Mouse (Mus musculus) heart, embryonic 10.5 days (tissue): ENCODE data around the gene Ftcd. TPM values are rescaled to one million over a fixed set of nuclear protein-coding genes. Genes with fewer than 3 reads are reported as not detected.

Experiments used
- DNase-seq: peaks from one replicate; pipeline ENCODE4 v3.0.0-alpha.2; 2017; ENCODE audit warnings: low spot score
- H3K27ac ChIP-seq: fragments of 300-500 bp; sonication (generic); 2 replicates; pipeline ENCODE4 v1.5.1; 2016; ENCODE audit warnings: mild to moderate bottlenecking
- H3K27me3 ChIP-seq: fragments of 300-500 bp; sonication (generic); 2 replicates; pipeline ENCODE4 v1.6.1; 2016; ENCODE audit warnings: mild to moderate bottlenecking; ENCODE audit not compliant: poor library complexity, insufficient read depth, severe bottlenecking
- H3K36me3 ChIP-seq: fragments of 300-500 bp; sonication (generic); 2 replicates; pipeline ENCODE4 v1.6.1; 2016; ENCODE audit warnings: mild to moderate bottlenecking, moderate library complexity
- H3K4me1 ChIP-seq: fragments of 300-500 bp; sonication (generic); 2 replicates; pipeline ENCODE4 v1.6.1; 2016; ENCODE audit warnings: mild to moderate bottlenecking
- H3K4me3 ChIP-seq: fragments of 300-500 bp; sonication (generic); 2 replicates; pipeline ENCODE4 v1.5.1; 2016; ENCODE audit warnings: mild to moderate bottlenecking, moderate library complexity
- H3K9me3 ChIP-seq: fragments of 300-500 bp; sonication (generic); 2 replicates; pipeline ENCODE4 v1.6.1; 2016; ENCODE audit warnings: mild to moderate bottlenecking, moderate library complexity
- WGBS: fragments of 180-500 bp; shearing (Covaris S2); methylation state at CpG from one replicate; pipeline ENCODE4 v1.1.7; 2016; 5-methylcytosine and 5-hydroxymethylcytosine counted together
- polyA plus RNA-seq: library from polyadenylated mRNA; unstranded; fragments of >200 nt; fragmentation: Nextera tagmentation; extraction: Ambion mirVana; gene quantifications from 2 replicates; pipeline ENCODE4 v1.2.1, GENCODE M21; 2016

The Ftcd gene
- polyA plus RNA-seq, 1 experiment from 2014 or later, result 5.2 TPM

DNA sequence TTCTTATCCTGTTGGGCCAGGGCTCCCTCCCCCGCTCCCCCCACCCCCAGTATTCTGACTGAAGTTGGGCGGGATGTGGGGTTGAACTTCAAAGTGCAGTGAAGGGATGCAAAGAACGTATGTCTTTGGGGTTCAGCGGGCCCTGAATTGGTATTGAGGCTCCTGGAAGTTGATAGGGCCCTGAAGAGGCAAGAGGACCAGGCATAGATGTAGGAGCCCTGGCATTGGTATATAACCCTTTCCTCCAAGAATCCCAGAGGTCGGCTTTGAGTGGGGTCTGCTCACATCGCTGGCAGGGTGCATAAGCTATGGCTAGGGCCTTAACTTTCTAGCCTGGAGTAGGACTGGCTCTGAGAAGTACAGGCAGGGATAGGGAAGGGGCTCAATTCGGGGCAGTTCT, 48.3 kb downstream of the Ftcd start:
- Histone ChIP-seq H3K4me3 (peak overlapping the region; percentile 62), H3K27me3 (0 out of 2 replicates have a peak, but pooled peaks cover 3% of the 10 kb centered on the region), H3K4me1 (peaks cover 16% of the 10 kb centered on the region), H3K27ac (peak overlapping the region; percentile 85), H3K36me3 (no peaks in the 10 kb centered on the region), H3K9me3 (no peaks in the 10 kb centered on the region)
- WGBS, result 17% methylated on average over 7 of the region's 7 CpGs
- no peak for DNase-seq

DNA sequence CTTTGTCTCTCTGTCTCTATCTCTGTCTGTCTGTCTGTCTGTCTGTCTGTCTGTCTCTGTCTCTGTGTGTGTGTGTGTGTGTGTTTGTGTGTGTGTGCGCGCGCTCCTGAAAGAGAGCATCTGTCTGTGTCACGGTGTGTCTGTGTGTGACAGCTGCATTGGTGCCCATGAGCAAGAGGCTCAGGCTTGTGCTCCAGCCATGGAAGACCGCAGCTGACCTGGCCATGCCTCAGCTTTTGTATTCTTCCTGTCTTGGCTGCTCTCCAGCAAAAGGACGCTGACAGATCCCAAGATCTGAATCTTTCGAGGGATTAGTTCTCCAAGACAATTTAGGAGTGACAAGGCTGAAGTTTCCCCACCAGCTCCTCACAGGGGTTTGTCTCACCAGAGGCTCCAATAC, 49.5 kb downstream of the Ftcd start:
- H3K36me3 ChIP-seq, result no peaks in the 10 kb centered on the region
- H3K9me3 ChIP-seq, result no peaks in the 10 kb centered on the region
- no peak overlapping the region for H3K27ac ChIP-seq
- H3K27me3 ChIP-seq, result 0 out of 2 replicates have a peak, but pooled peaks cover 3% of the 10 kb centered on the region
- no peak overlapping the region for H3K4me3 ChIP-seq
- H3K4me1 ChIP-seq, result peaks cover 16% of the 10 kb centered on the region
- 69% methylated on average over 7 of the region's 7 CpGs for WGBS
- no peak for DNase-seq

DNA sequence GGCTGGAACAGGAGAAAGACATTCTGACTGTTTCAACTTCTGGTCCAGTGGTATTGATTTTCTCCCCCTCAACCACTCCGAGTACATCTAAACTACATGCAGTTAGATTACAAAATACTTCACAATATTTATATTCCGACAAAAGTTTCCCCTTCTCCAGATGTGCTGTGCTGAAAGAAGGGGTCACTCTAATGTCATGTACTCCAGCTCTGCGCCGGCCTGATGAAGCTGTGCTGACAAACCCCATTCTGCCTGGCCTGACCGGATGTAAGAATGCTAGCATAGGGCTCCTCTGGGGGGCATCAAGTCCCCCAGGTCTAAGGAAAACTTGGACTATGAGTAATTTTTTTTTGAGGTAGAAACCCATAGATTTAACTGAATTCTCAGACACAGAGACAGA, 52.3 kb downstream of the Ftcd start:
- Histone ChIP-seq H3K4me3 (no peak overlapping the region), H3K9me3 (no peaks in the 10 kb centered on the region), H3K27me3 (no peaks in the 10 kb centered on the region), H3K4me1 (peaks cover 14% of the 10 kb centered on the region), H3K27ac (no peak overlapping the region), H3K36me3 (no peaks in the 10 kb centered on the region)
- 85% methylated on average over 5 of the region's 5 CpGs for WGBS
- DNase-seq, result no peak

DNA sequence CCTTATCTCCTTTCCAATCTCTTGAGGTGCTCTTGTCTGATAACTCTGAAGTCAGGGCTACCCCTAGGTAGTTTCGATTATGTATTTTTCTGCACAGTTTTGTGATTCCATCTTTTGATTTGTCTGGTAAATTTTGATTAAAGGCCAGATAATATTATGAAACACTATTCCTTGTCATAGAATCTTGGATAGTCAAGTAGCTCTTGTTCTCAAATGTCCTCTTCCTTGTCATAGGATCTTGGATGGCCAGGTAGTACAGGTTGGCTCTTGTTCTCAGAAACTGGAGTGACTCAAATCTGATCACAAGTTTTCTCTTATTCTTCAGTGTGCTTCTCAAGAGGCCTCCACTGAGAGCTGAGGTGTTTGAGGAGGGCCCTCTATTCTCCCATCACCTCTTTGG, 55.2 kb downstream of the Ftcd start:
- peaks cover 25% of the 10 kb centered on the region for H3K4me1 ChIP-seq
- no peak overlapping the region for H3K4me3 ChIP-seq
- no peaks in the 10 kb centered on the region for H3K27me3 ChIP-seq
- 87% methylated on average over 1 of the region's 1 CpGs for WGBS
- no peaks in the 10 kb centered on the region for H3K36me3 ChIP-seq
- H3K9me3 ChIP-seq, result no peaks in the 10 kb centered on the region
- DNase-seq, result no peak
- H3K27ac ChIP-seq, result no peak overlapping the region

DNA sequence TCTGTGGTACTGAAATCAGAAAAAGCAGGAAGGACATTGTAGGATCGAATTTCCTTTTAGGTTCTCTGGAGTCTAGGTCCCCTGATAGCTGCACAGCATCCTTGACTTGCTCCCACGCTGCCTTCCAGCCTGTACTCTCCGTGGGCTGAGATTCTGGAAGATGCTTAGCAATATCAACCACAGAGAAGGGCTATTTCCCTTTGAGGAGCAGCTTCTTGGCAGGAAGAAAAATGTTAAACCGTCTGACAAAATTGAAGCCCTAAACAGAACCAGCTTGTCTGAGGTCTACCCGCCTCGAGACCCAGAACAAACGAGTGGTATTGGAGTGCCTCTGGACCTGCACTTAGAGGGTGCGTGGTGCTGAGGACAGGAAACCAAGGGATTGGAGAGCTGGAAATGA, 57.2 kb downstream of the Ftcd start:
- WGBS, result 66% methylated on average over 8 of the region's 8 CpGs
- Histone ChIP-seq H3K27ac (no peak overlapping the region), H3K4me3 (no peak overlapping the region), H3K4me1 (peaks cover 34% of the 10 kb centered on the region), H3K27me3 (no peaks in the 10 kb centered on the region; the same call in 1 of the 2 replicates), H3K36me3 (no peaks in the 10 kb centered on the region), H3K9me3 (no peaks in the 10 kb centered on the region)
- DNase-seq, result no peak

DNA sequence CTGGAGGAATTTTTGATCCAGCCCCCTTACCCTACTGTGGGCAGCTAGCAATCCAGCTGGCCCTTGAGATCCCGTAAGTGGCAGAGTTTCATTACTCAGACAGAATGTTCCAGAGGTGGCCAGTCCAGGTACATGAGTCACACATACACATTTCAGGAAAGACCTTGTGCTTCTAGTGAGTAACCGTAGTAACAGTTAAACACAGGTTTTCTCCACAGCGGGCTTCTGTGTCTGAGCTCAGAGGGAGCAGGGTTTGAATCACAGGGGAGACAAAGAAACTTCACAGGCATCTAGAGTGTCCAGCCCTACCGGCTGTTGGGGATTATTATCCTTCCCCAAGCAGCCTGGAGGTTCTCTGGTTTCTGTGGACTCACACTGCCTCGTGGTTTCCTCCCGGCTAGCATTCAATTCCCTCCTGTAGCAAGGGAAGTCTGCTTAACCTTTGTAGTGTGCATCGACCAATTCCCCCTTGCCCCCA, 58.7 kb downstream of the Ftcd start:
- Histone ChIP-seq H3K9me3 (no peaks in the 10 kb centered on the region), H3K4me1 (peaks cover 34% of the 10 kb centered on the region), H3K4me3 (no peak overlapping the region), H3K36me3 (no peaks in the 10 kb centered on the region), H3K27me3 (no peaks in the 10 kb centered on the region; the same call in 1 of the 2 replicates), H3K27ac (0 out of 2 replicates have a peak overlapping the region, but pooled peaks have one; percentile 19)
- 65% methylated on average over 7 of the region's 7 CpGs for WGBS
- DNase-seq, result no peak

DNA sequence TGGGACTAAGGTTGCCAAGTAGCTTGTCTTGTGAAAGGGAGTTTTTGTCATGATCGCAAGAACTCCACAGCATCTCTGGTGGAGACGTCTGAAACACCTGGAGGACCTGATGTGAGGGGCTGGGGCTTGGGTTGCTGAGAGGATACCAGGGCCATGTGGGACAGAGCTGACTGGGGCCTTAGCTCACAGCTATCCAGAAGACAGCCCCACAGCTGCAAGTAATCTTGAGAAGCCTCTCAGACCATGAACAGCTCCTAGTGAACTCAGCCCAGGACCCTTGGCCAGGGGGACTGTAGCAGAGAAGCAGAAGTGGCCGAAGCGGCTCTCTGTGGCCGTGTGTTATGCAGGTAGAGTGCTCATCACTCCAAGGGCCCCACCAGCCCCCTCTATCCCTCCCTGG, 59.1 kb downstream of the Ftcd start:
- no peak for DNase-seq

DNA sequence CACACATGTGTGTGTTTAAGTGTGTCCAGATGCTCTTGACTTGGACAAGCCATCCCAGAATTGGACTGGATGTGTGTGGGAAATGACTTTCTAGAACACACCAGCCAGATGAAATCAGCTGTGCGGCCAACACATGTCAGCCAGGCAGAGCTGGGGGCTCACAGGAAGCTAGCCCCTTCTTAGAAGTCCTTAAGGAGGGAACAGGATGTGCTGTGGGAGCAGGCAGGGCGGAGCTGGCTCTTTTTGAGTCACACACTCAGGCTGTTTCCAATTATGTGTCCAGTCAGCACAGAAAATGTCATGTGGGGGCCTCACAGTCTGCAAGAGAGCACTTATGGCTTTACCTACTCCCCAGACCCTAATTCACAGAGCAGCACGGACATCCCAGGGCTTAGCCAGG, 60.6 kb downstream of the Ftcd start:
- Histone ChIP-seq H3K27me3 (no peaks in the 10 kb centered on the region; the same call in 1 of the 2 replicates), H3K4me3 (no peak overlapping the region), H3K27ac (peak overlapping the region; percentile 29; the same call in 1 of the 2 replicates), H3K9me3 (no peaks in the 10 kb centered on the region), H3K4me1 (peaks cover 34% of the 10 kb centered on the region), H3K36me3 (no peaks in the 10 kb centered on the region)
- no peak for DNase-seq
- 63% methylated on average over 3 of the region's 3 CpGs for WGBS

More for the DNA sequence above, 59.1 kb downstream of the Ftcd start:
- Histone ChIP-seq H3K27me3 (no peaks in the 10 kb centered on the region; the same call in 1 of the 2 replicates), H3K27ac (peak overlapping the region; percentile 48; the same call in 1 of the 2 replicates), H3K4me3 (no peak overlapping the region), H3K36me3 (no peaks in the 10 kb centered on the region), H3K9me3 (no peaks in the 10 kb centered on the region), H3K4me1 (peaks cover 34% of the 10 kb centered on the region)
- WGBS, result 71% methylated on average over 5 of the region's 5 CpGs

DNA sequence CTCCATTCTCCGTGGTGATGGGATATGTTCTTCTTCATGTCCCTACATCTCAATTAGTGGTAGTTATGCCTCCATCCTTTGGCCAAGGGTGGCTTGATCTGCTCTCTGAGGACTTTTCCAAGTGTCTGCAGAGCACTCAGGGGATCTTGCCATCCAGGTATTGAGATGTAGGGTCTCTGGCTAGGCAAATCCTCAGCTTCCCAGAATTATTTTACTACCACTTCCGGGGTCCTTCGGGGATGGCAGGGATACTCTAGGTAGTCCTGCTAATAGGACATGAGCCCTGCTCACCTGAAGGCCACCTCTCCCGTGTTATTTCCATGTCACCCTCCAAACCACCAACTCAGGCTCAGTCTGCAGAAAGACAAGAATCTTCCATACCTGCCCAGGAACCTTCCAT, 61.2 kb downstream of the Ftcd start:
- peak overlapping the region; percentile 29; the same call in 1 of the 2 replicates for H3K27ac ChIP-seq
- H3K9me3 ChIP-seq, result no peaks in the 10 kb centered on the region
- peaks cover 34% of the 10 kb centered on the region for H3K4me1 ChIP-seq
- DNase-seq, result no peak
- 79% methylated on average over 4 of the region's 4 CpGs for WGBS
- H3K4me3 ChIP-seq, result no peak overlapping the region
- no peaks in the 10 kb centered on the region for H3K36me3 ChIP-seq
- H3K27me3 ChIP-seq, result no peaks in the 10 kb centered on the region; the same call in 1 of the 2 replicates

Other genes starting within 250 kb of the Ftcd start
- gene Dip2a, start 230.4 kb upstream of the Ftcd start, polyA plus RNA-seq, result 8.0 and 9.1 TPM in 2 replicates
- gene AC141477.1, start 135.2 kb upstream of the Ftcd start, polyA plus RNA-seq, result not detected in 2 replicates
- 14.9 and 15.1 TPM in 2 replicates for gene Pcnt, start 132.9 kb upstream of the Ftcd start, polyA plus RNA-seq
- gene 2610028H24Rik, start 126.6 kb upstream of the Ftcd start, polyA plus RNA-seq, result not detected in 2 replicates
- 43.0 and 49.9 TPM in 2 replicates for gene Mcm3ap, start 106.7 kb upstream of the Ftcd start, polyA plus RNA-seq
- gene Ybey, start 106.5 kb upstream of the Ftcd start, polyA plus RNA-seq, result 8.1 and 8.3 TPM in 2 replicates
- 19.8 and 34.7 TPM in 2 replicates for gene Lss, start 44.1 kb upstream of the Ftcd start, polyA plus RNA-seq
- 0.29 TPM in 1 of 2 replicates, not detected in the other for gene Spatc1l, start 13.4 kb upstream of the Ftcd start, polyA plus RNA-seq
- gene Col6a2, start 48.0 kb downstream of the Ftcd start, polyA plus RNA-seq, result 17.1 and 19.7 TPM in 2 replicates
- gene Col6a1, start 150.5 kb downstream of the Ftcd start, polyA plus RNA-seq, result 17.1 and 18.2 TPM in 2 replicates